13 mouse cellular contexts compared by ENCODE assay signal in the genomic region with DNA sequence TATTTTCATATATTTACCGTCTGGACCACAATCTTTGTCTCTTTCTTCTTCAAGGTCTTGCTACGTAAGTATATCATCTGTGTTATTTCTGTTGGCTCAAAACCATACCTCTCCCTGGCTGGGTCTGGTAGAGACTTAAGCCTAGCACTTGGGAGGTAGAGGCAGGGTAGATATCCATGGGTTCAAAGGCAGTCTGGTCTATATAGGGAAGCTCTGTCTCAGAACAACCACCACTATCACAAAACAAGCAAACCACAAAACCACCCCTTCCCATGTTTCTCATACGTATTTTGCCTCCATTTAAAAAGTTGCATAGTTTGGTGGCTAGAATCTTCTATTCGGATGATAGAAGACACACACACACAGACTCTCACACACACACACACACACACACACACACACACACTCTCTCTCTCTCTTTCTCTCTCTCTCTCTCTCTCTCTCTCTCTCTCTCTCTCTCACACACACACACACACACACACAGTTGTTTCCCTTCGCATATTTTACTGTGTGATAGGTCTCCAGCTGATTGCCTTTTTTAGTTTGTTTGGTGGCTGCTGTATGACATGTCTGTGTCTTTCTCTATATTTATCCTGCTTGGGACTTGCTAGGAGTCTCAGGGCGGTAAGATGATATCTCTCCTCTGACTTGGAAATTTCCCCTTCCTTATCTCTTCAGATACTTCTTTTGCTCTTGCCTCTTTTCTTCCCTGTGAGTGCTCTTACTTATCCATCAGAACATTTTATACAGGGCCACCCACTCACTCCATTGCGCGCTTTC.
"Had no signal": no experiment of that assay in that cellular context is flagged by ENCODE, and none has a peak within 500 bp of the region (broad histone marks: within the 10 kb centered on the region; RNA-seq: fewer than 3 reads in every experiment).

No protein-coding gene starts in this region.

- H3K27ac ChIP-seq: left cerebral cortex, adult 2 months; limb, embryonic 15.5 days; midbrain, embryonic 10.5 days; neural tube, embryonic 12.5 days; stomach, embryonic 15.5 days had no signal

- H3K27me3 ChIP-seq: limb, embryonic 15.5 days; neural tube, embryonic 12.5 days; stomach, embryonic 15.5 days had no signal

- H3K4me3 ChIP-seq: left cerebral cortex, adult 2 months; limb, embryonic 15.5 days; midbrain, embryonic 10.5 days; neural tube, embryonic 12.5 days; stomach, embryonic 15.5 days had no signal

- H3K4me1 ChIP-seq: midbrain, embryonic 10.5 days; neural tube, embryonic 12.5 days; stomach, embryonic 15.5 days had no signal

- H3K9me3 ChIP-seq: limb, embryonic 15.5 days; midbrain, embryonic 10.5 days; neural tube, embryonic 12.5 days; stomach, embryonic 15.5 days had no signal

- H3K36me3 ChIP-seq: limb, embryonic 15.5 days; midbrain, embryonic 10.5 days; neural tube, embryonic 12.5 days; stomach, embryonic 15.5 days had no signal

- ATAC-seq: intestine, embryonic 16.5 days had no signal

- DNase-seq: kidney, adult 2 months; kidney, postnatal 25 days; lung, embryonic 14.5 days; lung, postnatal 10 days; lung, postnatal 4 days; midbrain, embryonic 14.5 days; thymus, postnatal 36 days had no signal

- H3K4me2 ChIP-seq: limb, embryonic 15.5 days; lung, embryonic 14.5 days; neural tube, embryonic 12.5 days; stomach, embryonic 15.5 days had no signal

- H3K9ac ChIP-seq: limb, embryonic 15.5 days; lung, embryonic 14.5 days; neural tube, embryonic 12.5 days; stomach, embryonic 15.5 days had no signal
